Mouse (Mus musculus) ES-Bruce4 (cell line): ENCODE measurements around the gene Trip13.

Source experiments
- CTCF ChIP-seq: IDR thresholded peaks from one replicate; pipeline ENCODE4 v1.8.1; 2011; ENCODE audit warnings: low read depth, low read length
- EP300 ChIP-seq: IDR thresholded peaks from 2 replicates; pipeline ENCODE4 v1.6.1; 2011; ENCODE audit warnings: low read depth, low read length; ENCODE audit not compliant: insufficient read depth
- POLR2A ChIP-seq: IDR thresholded peaks from one replicate; pipeline ENCODE4 v1.8.1; 2011; ENCODE audit warnings: low read length; ENCODE audit not compliant: insufficient read depth

DNA sequence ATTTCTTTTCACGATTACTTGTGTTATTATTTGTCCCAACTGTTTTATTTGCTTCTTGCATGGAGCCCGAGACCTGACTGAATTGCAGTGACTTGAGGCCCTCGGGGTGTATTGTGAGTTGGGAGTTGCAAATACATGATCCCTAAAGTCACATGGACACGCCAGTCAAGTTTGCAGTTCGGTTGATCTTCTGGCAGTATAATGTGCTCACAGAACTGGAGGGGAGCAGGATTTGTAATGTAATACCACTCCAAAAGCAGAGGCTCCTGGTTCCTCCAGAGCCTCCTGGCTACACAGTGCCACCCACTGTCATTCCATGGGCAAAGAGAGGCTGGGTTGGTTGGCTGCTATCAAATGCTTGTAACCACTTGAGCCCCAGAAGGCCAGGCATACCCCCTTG, 51.0 kb downstream of the Trip13 start:
- TF ChIP-seq POLR2A, result no peak
- no peak for TF ChIP-seq CTCF
- TF ChIP-seq EP300, result no peak
